Mouse (Mus musculus) layer of hippocampus, postnatal 36 days (tissue): ENCODE measurements around the gene Gm14569. TPM values are rescaled to one million over a fixed set of nuclear protein-coding genes. Genes with fewer than 3 reads are reported as not detected.

Source experiments
- DNase-seq, 2 experiments: peaks; one replicate each; pipeline ENCODE4 v3.0.0; 2022
- total RNA-seq, 2 experiments: library from RNA; stranded (reverse); gene quantifications; 2 replicates each; pipeline ENCODE4 v1.2.3; 2021

Gene Gm14569
- 1 to 10 TPM; 1.6 to 2.8 TPM for total RNA-seq

GRCm38 (mm10) chrX:36491730-36492129 is at the start of gene Gm14569:
Gm14569 (minus strand) TSS chrX:36491830.
- DNase-seq: no peak

- DNase-seq: peak; percentile 67 to 78
Measured at GRCm38 (mm10) chrX:36534514-36534913, 42.9 kb upstream of the Gm14569 start.

- DNase-seq: no peak
Measured at GRCm38 (mm10) chrX:36533744-36534143, 42.1 kb upstream of the Gm14569 start.

- no peak for DNase-seq
Measured at GRCm38 (mm10) chrX:36530251-36530650, 38.6 kb upstream of the Gm14569 start.

- DNase-seq: no peak
Measured at GRCm38 (mm10) chrX:36523729-36524128, 32.1 kb upstream of the Gm14569 start.

- no peak for DNase-seq
Measured at GRCm38 (mm10) chrX:36513726-36514125, 22.1 kb upstream of the Gm14569 start.

GRCm38 (mm10) chrX:36513231-36513630 is 21.6 kb upstream of the Gm14569 start:
- no peak for DNase-seq

- no peak for DNase-seq
Measured at GRCm38 (mm10) chrX:36506863-36507262, 15.2 kb upstream of the Gm14569 start.

- DNase-seq: no peak
Measured at GRCm38 (mm10) chrX:36489506-36489905, 2.1 kb downstream of the Gm14569 start.

GRCm38 (mm10) chrX:36487996-36488395 is 3.6 kb downstream of the Gm14569 start:
- no peak for DNase-seq

- DNase-seq: no peak
Measured at GRCm38 (mm10) chrX:36474873-36475272, 16.8 kb downstream of the Gm14569 start.

- no peak for DNase-seq
Measured at GRCm38 (mm10) chrX:36474103-36474751, 17.4 kb downstream of the Gm14569 start.

- peak in 1 of 2 experiments; percentile 5 for DNase-seq
Measured at GRCm38 (mm10) chrX:36456031-36456430, 35.6 kb downstream of the Gm14569 start.

GRCm38 (mm10) chrX:36437932-36438331 is 53.7 kb downstream of the Gm14569 start:
- no peak for DNase-seq

- DNase-seq: peak in 1 of 2 experiments; percentile 3
Measured at GRCm38 (mm10) chrX:36434993-36435392, 56.6 kb downstream of the Gm14569 start.

GRCm38 (mm10) chrX:36419153-36419552 is 72.5 kb downstream of the Gm14569 start:
- no peak for DNase-seq

- DNase-seq: no peak
Measured at GRCm38 (mm10) chrX:36402316-36402715, 89.3 kb downstream of the Gm14569 start.

GRCm38 (mm10) chrX:36400980-36401379 is 90.7 kb downstream of the Gm14569 start, which contains the start of gene Gm6268:
Gm6268 (plus strand) TSS chrX:36401280.
- no peak for DNase-seq

- no peak for DNase-seq
Measured at GRCm38 (mm10) chrX:36393279-36393678, 98.4 kb downstream of the Gm14569 start.

- peak; percentile 18 to 24 for DNase-seq
Measured at GRCm38 (mm10) chrX:36392672-36393071, 99.0 kb downstream of the Gm14569 start.

GRCm38 (mm10) chrX:36390503-36390902 is 101.1 kb downstream of the Gm14569 start:
- no peak for DNase-seq

GRCm38 (mm10) chrX:36389971-36390370 is 101.7 kb downstream of the Gm14569 start:
- DNase-seq: peak; percentile 58 to 72

- DNase-seq: no peak
Measured at GRCm38 (mm10) chrX:36385340-36385739, 106.3 kb downstream of the Gm14569 start.
